Mouse (Mus musculus) hindbrain, embryonic 13.5 days (tissue): ENCODE data around the gene Tmem108. TPM values are rescaled to one million over a fixed set of nuclear protein-coding genes. Genes with fewer than 3 reads are reported as not detected.
A peak's percentile ranks its signal among the peaks of the same experiment; 100 is the strongest.

Source experiments
- ATAC-seq: fragments of 200-750 bp; cut with Nextera tagmentation; 2 replicates; pipeline ENCODE4 v1.8.0; 2017; ENCODE audit warnings: moderate TSS enrichment; ENCODE audit not compliant: low FRiP score
- H3K27ac ChIP-seq: fragments of 300-500 bp; sonication (generic); 2 replicates; pipeline ENCODE4 v1.5.1; 2015; ENCODE audit warnings: inconsistent platforms, mild to moderate bottlenecking, moderate library complexity
- H3K27me3 ChIP-seq: fragments of 300-500 bp; sonication (generic); 2 replicates; pipeline ENCODE4 v1.6.1; 2015; ENCODE audit warnings: mild to moderate bottlenecking, inconsistent platforms
- H3K36me3 ChIP-seq: fragments of 300-500 bp; sonication (generic); 2 replicates; pipeline ENCODE4 v1.6.1; 2015; ENCODE audit warnings: mild to moderate bottlenecking, inconsistent platforms
- H3K4me1 ChIP-seq: fragments of 300-500 bp; sonication (generic); replicated peaks from 2 replicates; pipeline ENCODE4 v1.6.1; 2015; ENCODE audit warnings: inconsistent platforms
- H3K4me2 ChIP-seq: fragments of 300-500 bp; sonication (generic); 2 replicates; pipeline ENCODE4 v1.6.1; 2015; ENCODE audit warnings: inconsistent platforms, mild to moderate bottlenecking, moderate library complexity
- H3K4me3 ChIP-seq: fragments of 300-500 bp; sonication (generic); 2 replicates; pipeline ENCODE4 v1.5.1; 2015; ENCODE audit warnings: mild to moderate bottlenecking, inconsistent platforms
- H3K9ac ChIP-seq: fragments of 300-500 bp; sonication (generic); 2 replicates; pipeline ENCODE4 v1.6.1; 2015; ENCODE audit warnings: mild to moderate bottlenecking, inconsistent platforms
- H3K9me3 ChIP-seq: fragments of 300-500 bp; sonication (generic); 2 replicates; pipeline ENCODE4 v1.6.1; 2016; ENCODE audit warnings: inconsistent platforms
- WGBS: fragments of 180-500 bp; shearing (Covaris S2); methylation state at CpG from one replicate; pipeline ENCODE4 v1.1.7; 2015; 5-methylcytosine and 5-hydroxymethylcytosine counted together
- polyA plus RNA-seq: library from polyadenylated mRNA; unstranded; fragments of >200 nt; fragmentation: Nextera tagmentation; extraction: Ambion mirVana; gene quantifications from 2 replicates; pipeline ENCODE4 v1.2.1, GENCODE M21; 2015

Tmem108 gene
- polyA plus RNA-seq, 1 experiment from 2014 or later, result 30.0 TPM

DNA sequence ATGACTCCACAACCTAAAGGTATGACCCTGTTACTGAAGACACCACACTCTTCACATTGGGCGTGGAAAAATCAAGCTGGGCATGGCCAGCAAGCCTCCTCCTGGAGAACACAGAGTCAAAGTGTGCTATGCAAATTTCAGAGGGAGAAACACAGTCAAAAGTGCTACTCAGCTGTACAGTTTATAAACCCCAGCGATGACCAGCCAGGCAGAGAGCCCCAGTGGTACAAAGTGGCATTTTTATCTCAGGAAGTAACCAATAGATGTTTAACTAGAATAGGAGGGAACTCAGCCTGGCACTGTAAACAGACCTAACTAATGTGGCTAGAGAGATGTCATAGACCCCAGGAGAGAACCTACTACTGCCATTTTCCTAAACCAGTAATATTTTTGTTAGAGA lies 115.0 kb downstream of the Tmem108 start:
- Histone ChIP-seq H3K27me3 (no peaks in the 10 kb centered on the region), H3K9me3 (no peaks in the 10 kb centered on the region), H3K4me3 (no peak overlapping the region), H3K27ac (no peak overlapping the region), H3K36me3 (no peaks in the 10 kb centered on the region), H3K9ac (no peak overlapping the region), H3K4me1 (peaks cover 13% of the 10 kb centered on the region), H3K4me2 (no peak overlapping the region)
- WGBS, result 78% methylated on average over 2 of the region's 2 CpGs
- no peak for ATAC-seq

DNA sequence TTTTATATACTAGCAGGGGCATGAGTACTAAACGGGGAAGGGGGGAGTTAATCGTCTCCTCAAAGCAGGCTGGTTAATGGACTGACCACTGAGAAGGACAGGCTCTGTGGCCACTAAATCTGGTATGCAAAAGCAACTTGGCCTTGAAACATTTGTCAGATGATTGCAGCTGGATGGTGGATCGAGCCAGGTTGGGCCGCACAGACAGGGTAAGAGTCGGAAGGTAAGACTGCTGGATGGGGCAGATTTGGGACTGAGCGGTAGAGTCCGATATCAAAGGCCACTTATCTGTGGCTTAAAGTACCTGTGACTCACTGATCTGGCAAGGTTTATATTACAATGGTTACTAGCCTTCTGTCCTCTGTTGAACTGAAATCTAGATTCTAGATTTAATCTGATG lies 115.9 kb downstream of the Tmem108 start:
- no peak overlapping the region for H3K9ac ChIP-seq
- no peaks in the 10 kb centered on the region for H3K36me3 ChIP-seq
- no peak overlapping the region for H3K27ac ChIP-seq
- H3K4me3 ChIP-seq, result no peak overlapping the region
- no peak for ATAC-seq
- 89% methylated on average over 7 of the region's 7 CpGs for WGBS
- H3K9me3 ChIP-seq, result no peaks in the 10 kb centered on the region
- H3K4me2 ChIP-seq, result no peak overlapping the region
- H3K27me3 ChIP-seq, result no peaks in the 10 kb centered on the region
- H3K4me1 ChIP-seq, result peaks cover 19% of the 10 kb centered on the region

- Histone ChIP-seq H3K9ac (no peak overlapping the region), H3K9me3 (no peaks in the 10 kb centered on the region), H3K4me2 (no peak overlapping the region), H3K36me3 (no peaks in the 10 kb centered on the region), H3K27ac (no peak overlapping the region), H3K4me1 (peaks cover 28% of the 10 kb centered on the region), H3K4me3 (no peak overlapping the region), H3K27me3 (no peaks in the 10 kb centered on the region)
- no peak for ATAC-seq
- WGBS, result 65% methylated on average over 10 of the region's 10 CpGs
Observed at GRCm38 (mm10) chr9:103642300-103642699, 119.3 kb downstream of the Tmem108 start.

- no peak overlapping the region for H3K9ac ChIP-seq
- H3K27me3 ChIP-seq, result no peaks in the 10 kb centered on the region
- H3K27ac ChIP-seq, result peak overlapping the region; percentile 30
- H3K36me3 ChIP-seq, result no peaks in the 10 kb centered on the region
- ATAC-seq, result peak; percentile 54; the same call in 1 of the 2 replicates
- H3K4me1 ChIP-seq, result peaks cover 28% of the 10 kb centered on the region
- 88% methylated on average over 4 of the region's 4 CpGs for WGBS
- no peaks in the 10 kb centered on the region for H3K9me3 ChIP-seq
- H3K4me2 ChIP-seq, result no peak overlapping the region
- H3K4me3 ChIP-seq, result no peak overlapping the region
Observed at GRCm38 (mm10) chr9:103641340-103641739, 120.3 kb downstream of the Tmem108 start.

GRCm38 (mm10) chr9:103639413-103639812 lies 122.2 kb downstream of the Tmem108 start:
- no peak for ATAC-seq
- no peaks in the 10 kb centered on the region for H3K36me3 ChIP-seq
- H3K4me3 ChIP-seq, result no peak overlapping the region
- no peak overlapping the region for H3K27ac ChIP-seq
- WGBS, result 74% methylated on average over 1 of the region's 1 CpGs
- no peaks in the 10 kb centered on the region for H3K27me3 ChIP-seq
- H3K4me1 ChIP-seq, result peaks cover 28% of the 10 kb centered on the region
- no peak overlapping the region for H3K4me2 ChIP-seq
- no peak overlapping the region for H3K9ac ChIP-seq
- H3K9me3 ChIP-seq, result no peaks in the 10 kb centered on the region

GRCm38 (mm10) chr9:103637451-103637850 lies 124.2 kb downstream of the Tmem108 start:
- 80% methylated on average over 3 of the region's 3 CpGs for WGBS
- Histone ChIP-seq H3K4me3 (no peak overlapping the region), H3K4me1 (peaks cover 24% of the 10 kb centered on the region), H3K27ac (no peak overlapping the region), H3K4me2 (no peak overlapping the region), H3K9me3 (no peaks in the 10 kb centered on the region), H3K36me3 (no peaks in the 10 kb centered on the region), H3K9ac (no peak overlapping the region), H3K27me3 (no peaks in the 10 kb centered on the region)
- ATAC-seq, result no peak

- Histone ChIP-seq H3K4me1 (peaks cover 20% of the 10 kb centered on the region), H3K36me3 (no peaks in the 10 kb centered on the region), H3K9me3 (no peaks in the 10 kb centered on the region), H3K27me3 (no peaks in the 10 kb centered on the region), H3K4me2 (no peak overlapping the region), H3K4me3 (no peak overlapping the region), H3K9ac (no peak overlapping the region), H3K27ac (no peak overlapping the region)
- ATAC-seq, result no peak
- WGBS, result 53% methylated on average over 3 of the region's 3 CpGs
Observed at GRCm38 (mm10) chr9:103636847-103637246, 124.8 kb downstream of the Tmem108 start.

- Histone ChIP-seq H3K4me3 (no peak overlapping the region), H3K27ac (peak overlapping the region; percentile 55; the same call in 1 of the 2 replicates), H3K9me3 (no peaks in the 10 kb centered on the region), H3K4me2 (no peak overlapping the region), H3K4me1 (peaks cover 17% of the 10 kb centered on the region), H3K27me3 (0 out of 2 replicates have a peak, but pooled peaks cover 5% of the 10 kb centered on the region), H3K36me3 (no peaks in the 10 kb centered on the region), H3K9ac (peak overlapping the region; percentile 51; the same call in 1 of the 2 replicates)
- 9% methylated on average over 9 of the region's 9 CpGs for WGBS
- ATAC-seq, result no peak
Observed at GRCm38 (mm10) chr9:103628861-103629469, 132.7 kb downstream of the Tmem108 start.

DNA sequence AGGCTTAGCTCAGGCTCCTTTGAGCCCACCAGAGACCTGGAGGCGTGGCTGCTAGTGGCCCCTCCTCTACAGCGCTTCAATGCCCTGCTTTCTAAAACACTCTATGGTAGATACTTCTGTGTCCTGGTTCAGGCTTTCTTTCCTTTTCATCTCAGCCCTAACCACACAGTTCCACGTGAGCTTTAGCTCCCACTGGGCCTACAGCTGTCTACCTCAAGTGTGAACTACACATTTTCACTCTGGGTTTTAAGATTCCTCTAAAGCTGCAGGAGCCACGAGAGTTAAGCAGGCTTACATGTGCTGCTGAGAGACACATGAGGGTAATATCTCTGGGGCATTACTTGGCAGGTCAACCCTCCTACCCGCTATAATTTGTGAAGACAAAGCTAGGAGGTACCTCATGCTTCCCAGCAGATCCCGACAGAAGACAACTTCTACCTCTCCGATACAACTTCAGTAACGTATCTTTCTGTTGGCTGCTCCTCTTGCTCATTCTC lies 134.2 kb downstream of the Tmem108 start:
- Histone ChIP-seq H3K9me3 (no peaks in the 10 kb centered on the region), H3K27me3 (peaks cover 7% of the 10 kb centered on the region; the same call in 1 of the 2 replicates), H3K4me1 (peaks cover 17% of the 10 kb centered on the region), H3K9ac (no peak overlapping the region), H3K4me2 (no peak overlapping the region), H3K36me3 (no peaks in the 10 kb centered on the region), H3K27ac (no peak overlapping the region), H3K4me3 (no peak overlapping the region)
- WGBS, result 90% methylated on average over 8 of the region's 8 CpGs
- no peak for ATAC-seq

DNA sequence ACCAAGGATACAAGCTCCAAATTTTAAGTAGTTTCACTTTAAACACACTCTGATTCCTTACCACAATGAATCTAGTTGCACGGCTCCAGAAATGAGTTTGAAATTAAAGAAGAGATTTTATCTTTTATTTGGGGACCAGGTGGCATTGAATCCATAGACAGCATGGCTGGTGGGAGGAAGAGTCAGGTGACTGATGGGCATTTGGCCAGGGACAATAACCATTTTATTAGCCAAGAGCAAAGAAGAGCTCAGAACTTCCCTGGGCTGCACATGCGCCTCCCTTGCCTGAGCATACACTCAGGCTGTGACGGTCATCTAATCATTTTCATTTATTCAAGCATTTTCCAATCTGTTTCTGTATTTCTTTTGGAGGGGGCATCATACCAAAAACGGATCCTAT lies 135.5 kb downstream of the Tmem108 start:
- WGBS, result 92% methylated on average over 4 of the region's 4 CpGs

GRCm38 (mm10) chr9:103624649-103625048 lies 137.0 kb downstream of the Tmem108 start:
- WGBS, result 60% methylated on average over 1 of the region's 1 CpGs
- no peak overlapping the region for H3K27ac ChIP-seq
- H3K27me3 ChIP-seq, result peaks cover 11% of the 10 kb centered on the region; the same call in 1 of the 2 replicates
- peaks cover 14% of the 10 kb centered on the region for H3K4me1 ChIP-seq
- no peaks in the 10 kb centered on the region for H3K36me3 ChIP-seq
- H3K4me2 ChIP-seq, result no peak overlapping the region
- H3K9me3 ChIP-seq, result no peaks in the 10 kb centered on the region
- H3K4me3 ChIP-seq, result no peak overlapping the region
- H3K9ac ChIP-seq, result no peak overlapping the region
- no peak for ATAC-seq

More for the DNA sequence above, 135.5 kb downstream of the Tmem108 start:
- peaks cover 17% of the 10 kb centered on the region for H3K4me1 ChIP-seq
- H3K4me2 ChIP-seq, result no peak overlapping the region
- no peak overlapping the region for H3K9ac ChIP-seq
- no peak overlapping the region for H3K4me3 ChIP-seq
- H3K36me3 ChIP-seq, result no peaks in the 10 kb centered on the region
- no peak overlapping the region for H3K27ac ChIP-seq
- peaks cover 7% of the 10 kb centered on the region; the same call in 1 of the 2 replicates for H3K27me3 ChIP-seq
- no peak for ATAC-seq
- no peaks in the 10 kb centered on the region for H3K9me3 ChIP-seq

GRCm38 (mm10) chr9:103623560-103624316 lies 137.9 kb downstream of the Tmem108 start:
- Histone ChIP-seq H3K4me2 (no peak overlapping the region), H3K27ac (no peak overlapping the region), H3K27me3 (peaks cover 11% of the 10 kb centered on the region; the same call in 1 of the 2 replicates), H3K9me3 (no peaks in the 10 kb centered on the region), H3K4me1 (peaks cover 8% of the 10 kb centered on the region), H3K4me3 (no peak overlapping the region), H3K9ac (no peak overlapping the region), H3K36me3 (no peaks in the 10 kb centered on the region)
- WGBS, result 80% methylated on average over 19 of the region's 19 CpGs
- ATAC-seq, result no peak
